ENCODE assay signal across 9 mouse cellular contexts in the genomic region with DNA sequence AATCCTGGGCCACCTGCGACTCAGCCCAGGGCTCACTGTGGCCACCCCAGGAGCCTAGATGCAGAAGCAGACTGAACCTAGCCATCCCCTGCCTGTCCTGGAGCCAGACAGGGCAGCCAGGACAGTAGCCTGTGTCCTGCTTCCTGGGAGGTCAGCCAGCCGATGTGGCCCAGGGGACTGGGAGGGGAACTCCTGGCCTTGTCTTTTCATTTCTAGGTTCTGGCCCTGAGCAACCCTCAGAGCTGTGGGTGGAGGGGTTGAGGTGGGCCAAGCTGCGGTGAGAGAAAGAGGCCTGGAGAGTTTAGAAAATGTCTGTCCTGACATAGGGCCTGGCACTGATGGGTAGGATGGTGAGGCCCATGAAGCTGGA.
DNase-seq lines count a peak whose midpoint lies in the region; ATAC-seq lines count a peak whose summit lies in the region.
"Had no signal": no experiment of that assay in that cellular context is flagged by ENCODE, and none has a peak within 500 bp of the region (broad histone marks: within the 10 kb centered on the region; RNA-seq: fewer than 3 reads in every experiment).

No protein-coding gene starts in this region.

- no peak for ATAC-seq in megakaryocyte, adult 5-6 weeks (ENCODE audit: poor library complexity, severe bottlenecking)
- no peak for ATAC-seq in heart, embryonic 13.5 days (ENCODE audit: extremely low read depth, insufficient number of reproducible peaks, low FRiP score, low TSS enrichment)
- no peak for ATAC-seq in stomach, embryonic 16.5 days (ENCODE audit: insufficient read depth, low FRiP score)
- ATAC-seq in activated CD4-positive, CD25-positive, alpha-beta regulatory T cell, adult 4 months: no peak

- peaks cover 52% of the 10 kb centered on the region for H3K36me3 ChIP-seq in megakaryocyte, embryonic 14.5 days (replicated peaks; ENCODE audit: low read length)
- no peaks in the 10 kb centered on the region for H3K36me3 ChIP-seq in heart, embryonic 13.5 days
- H3K36me3 ChIP-seq in stomach, embryonic 16.5 days (ENCODE audit: control insufficient read depth, insufficient read depth, low read length): no peaks in the 10 kb centered on the region
- H3K36me3 ChIP-seq: lung, embryonic 15.5 days had no signal

- no peak overlapping the region for H3K4me2 ChIP-seq in heart, embryonic 13.5 days
- no peak overlapping the region for H3K4me2 ChIP-seq in stomach, embryonic 16.5 days (ENCODE audit: low read depth, low read length)
- H3K4me2 ChIP-seq: lung, embryonic 15.5 days had no signal

- DNase-seq in adrenal gland, adult 2 months: peak; percentile 45
- DNase-seq in adrenal gland, postnatal 4 days (ENCODE audit: low spot score in 2 of 2): no peak
- DNase-seq in urinary bladder, postnatal 36 days (ENCODE audit: low spot score in 2 of 2): no peak

- H3K4me1 ChIP-seq in megakaryocyte, embryonic 14.5 days: peaks cover 98% of the 10 kb centered on the region
- H3K4me1 ChIP-seq in heart, embryonic 13.5 days: peaks cover 95% of the 10 kb centered on the region
- peaks cover 79% of the 10 kb centered on the region for H3K4me1 ChIP-seq in stomach, embryonic 16.5 days (ENCODE audit: control insufficient read depth, insufficient read depth, low read length)

- no peaks in the 10 kb centered on the region for H3K9me3 ChIP-seq in megakaryocyte, embryonic 14.5 days
- no peaks in the 10 kb centered on the region for H3K9me3 ChIP-seq in heart, embryonic 13.5 days
- H3K9me3 ChIP-seq in stomach, embryonic 16.5 days (replicated peaks; ENCODE audit: control insufficient read depth, low read length): no peaks in the 10 kb centered on the region
- H3K9me3 ChIP-seq: lung, embryonic 15.5 days had no signal

- H3K4me3 ChIP-seq in megakaryocyte, embryonic 14.5 days (replicated peaks): peak overlapping the region; percentile 92
- no peak overlapping the region for H3K4me3 ChIP-seq in heart, embryonic 13.5 days
- no peak overlapping the region for H3K4me3 ChIP-seq in stomach, embryonic 16.5 days (replicated peaks; ENCODE audit: low read length)
- H3K4me3 ChIP-seq: lung, embryonic 15.5 days had no signal

- no peak overlapping the region for H3K27ac ChIP-seq in heart, embryonic 13.5 days (replicated peaks)
- peak overlapping the region; percentile 13 for H3K27ac ChIP-seq in stomach, embryonic 16.5 days (ENCODE audit: low read length)

- H3K27me3 ChIP-seq in megakaryocyte, embryonic 14.5 days (replicated peaks): no peaks in the 10 kb centered on the region
- H3K27me3 ChIP-seq in heart, embryonic 13.5 days (replicated peaks): no peaks in the 10 kb centered on the region
- H3K27me3 ChIP-seq in stomach, embryonic 16.5 days (ENCODE audit: control insufficient read depth, insufficient read depth, low read length): no peaks in the 10 kb centered on the region
- H3K27me3 ChIP-seq: lung, embryonic 15.5 days had no signal

- peak overlapping the region; percentile 30; the same call in 1 of the 2 replicates for H3K9ac ChIP-seq in heart, embryonic 13.5 days
- H3K9ac ChIP-seq in stomach, embryonic 16.5 days (ENCODE audit: low read length): 0 out of 2 replicates have a peak overlapping the region, but pooled peaks have one; percentile 32
- H3K9ac ChIP-seq: lung, embryonic 15.5 days had no signal

- WGBS in heart, embryonic 13.5 days: 75% methylated on average over 3 of the region's 3 CpGs
- WGBS in stomach, embryonic 16.5 days: 67% methylated on average over 3 of the region's 3 CpGs
